Mouse (Mus musculus): ENCODE results near the gene Gm6588. TPM values are rescaled to one million over a fixed set of nuclear protein-coding genes. Genes with fewer than 3 reads are reported as not detected.

Gm6588 gene
- polyA plus RNA-seq (2012; fragmentation: generic; extraction: Trizol): not detected

DNA sequence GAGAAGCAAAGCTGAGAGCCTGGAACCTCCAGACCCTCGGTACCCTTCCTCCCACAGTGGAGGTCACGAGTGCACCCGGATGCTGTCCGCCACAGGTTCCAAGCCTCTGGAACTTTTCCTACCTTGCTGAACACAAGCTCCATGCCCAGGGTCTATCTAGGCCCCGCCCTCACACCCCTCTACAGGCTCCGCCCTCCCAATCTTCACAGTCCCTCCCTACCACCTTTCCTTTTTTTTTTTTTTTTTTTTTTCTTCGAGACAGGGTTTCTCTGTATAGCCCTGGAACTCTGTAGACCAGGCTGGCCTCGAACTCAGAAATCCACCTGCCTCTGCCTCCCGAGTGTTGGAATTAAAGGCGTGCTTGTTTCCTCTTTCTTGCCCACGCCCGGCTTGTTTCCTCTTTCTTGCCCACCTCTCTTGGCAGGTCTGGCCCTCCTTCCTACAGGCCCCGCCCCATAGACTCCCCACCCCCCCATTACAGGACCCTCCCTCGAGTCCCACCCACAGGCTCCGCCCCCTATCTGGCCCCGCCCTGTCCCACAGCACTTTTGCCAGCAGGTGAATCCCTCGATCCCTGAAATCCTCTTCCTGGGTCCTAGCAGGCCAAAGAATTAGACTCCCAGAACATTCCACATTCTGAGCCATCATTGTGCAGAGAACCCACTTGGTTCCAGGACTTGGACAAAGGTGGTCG is at the start of gene Gm6588:
TSS of gene Gm6588 (plus strand) at position 680 of the 694 bp plus-strand sequence.

Other genes with a start within 250 kb of the Gm6588 start
- gene Cryba4, start 196.9 kb upstream of the Gm6588 start, polyA plus RNA-seq (2012; fragmentation: generic; extraction: Trizol): 1 to 10 TPM in 1 of 2 experiments, under 1 TPM in 1; 0.28 to 4.8 TPM
- gene Crybb1, start 193.6 kb upstream of the Gm6588 start, polyA plus RNA-seq (2012; fragmentation: generic; extraction: Trizol): under 1 TPM; 0.27 to 0.52 TPM
- 10 to 100 TPM; 36.6 to 42.5 TPM for gene Tpst2, start 172.7 kb upstream of the Gm6588 start, polyA plus RNA-seq (2012; fragmentation: generic; extraction: Trizol)
- 10 to 100 TPM; 21.7 to 39.0 TPM for gene Tfip11, start 123.1 kb upstream of the Gm6588 start, polyA plus RNA-seq (2012; fragmentation: generic; extraction: Trizol)
- 10 to 100 TPM; 24.0 to 26.2 TPM for gene Srrd, start 106.4 kb upstream of the Gm6588 start, polyA plus RNA-seq (2012; fragmentation: generic; extraction: Trizol)
- gene Hps4, start 106.3 kb upstream of the Gm6588 start, polyA plus RNA-seq (2012; fragmentation: generic; extraction: Trizol): 10 to 100 TPM; 13.3 to 31.5 TPM
- under 1 TPM in 1 of 2 experiments, not detected in 1; 0.08 TPM for gene Gm6583, start 93.4 kb upstream of the Gm6588 start, polyA plus RNA-seq (2012; fragmentation: generic; extraction: Trizol)
- 1 to 10 TPM; 1.2 to 1.6 TPM for gene Asphd2, start 54.6 kb upstream of the Gm6588 start, polyA plus RNA-seq (2012; fragmentation: generic; extraction: Trizol)
- gene Sez6l, start 127.8 kb downstream of the Gm6588 start, polyA plus RNA-seq (2012; fragmentation: generic; extraction: Trizol): not detected